Mouse (Mus musculus) heart, embryonic 11.5 days (tissue): ENCODE results near the gene Cwc15. TPM values are rescaled to one million over a fixed set of nuclear protein-coding genes. Genes with fewer than 3 reads are reported as not detected.

ENCODE experiments used
- ATAC-seq: fragments of 200-750 bp; cut with Nextera tagmentation; replicated peaks from 2 replicates; pipeline ENCODE4 v1.8.0; 2017; ENCODE audit warnings: moderate library complexity; ENCODE audit not compliant: insufficient number of reproducible peaks, low FRiP score, low TSS enrichment
- H3K27ac ChIP-seq: fragments of 300-500 bp; sonication (generic); 2 replicates; pipeline ENCODE4 v1.5.1; 2014; ENCODE audit warnings: mild to moderate bottlenecking, low read depth, low read length
- H3K27me3 ChIP-seq: fragments of 300-500 bp; sonication (generic); 2 replicates; pipeline ENCODE4 v1.6.1; 2014; ENCODE audit warnings: mild to moderate bottlenecking, low read length, mixed read lengths; ENCODE audit not compliant: control insufficient read depth, insufficient read depth
- H3K36me3 ChIP-seq: fragments of 300-500 bp; sonication (generic); 2 replicates; pipeline ENCODE4 v1.6.1; 2014; ENCODE audit warnings: mild to moderate bottlenecking, low read length, moderate library complexity, mixed read lengths; ENCODE audit not compliant: control insufficient read depth, insufficient read depth
- H3K4me1 ChIP-seq: fragments of 300-500 bp; sonication (generic); 2 replicates; pipeline ENCODE4 v1.6.1; 2014; ENCODE audit warnings: low read length; ENCODE audit not compliant: control insufficient read depth, insufficient read depth
- H3K4me2 ChIP-seq: fragments of 300-500 bp; sonication (generic); 2 replicates; pipeline ENCODE4 v1.6.1; 2014; ENCODE audit warnings: mild to moderate bottlenecking, moderate library complexity
- H3K4me3 ChIP-seq: fragments of 300-500 bp; sonication (generic); 2 replicates; pipeline ENCODE4 v1.5.1; 2014; ENCODE audit warnings: low read depth, low read length
- H3K9ac ChIP-seq: fragments of 300-500 bp; sonication (generic); 2 replicates; pipeline ENCODE4 v1.6.1; 2014; ENCODE audit warnings: mild to moderate bottlenecking, low read depth, low read length, moderate library complexity
- H3K9me3 ChIP-seq: fragments of 300-500 bp; sonication (generic); replicated peaks from 2 replicates; pipeline ENCODE4 v1.6.1; 2016; ENCODE audit warnings: low read length; ENCODE audit not compliant: control insufficient read depth
- WGBS: fragments of 180-500 bp; shearing (Covaris S2); extraction: QIAGEN DNeasy Blood & Tissue Kit; methylation state at CpG from one replicate; pipeline ENCODE4 v1.1.7; 2014; ENCODE audit not compliant: insufficient replicate concordance; 5-methylcytosine and 5-hydroxymethylcytosine counted together
- polyA plus RNA-seq: library from polyadenylated mRNA; unstranded; fragments of >200 nt; fragmentation: Nextera tagmentation; extraction: Ambion mirVana; gene quantifications from 2 replicates; pipeline ENCODE4 v1.2.1, GENCODE M21; 2014

Gene Cwc15
- polyA plus RNA-seq, 1 experiment from 2014 or later: 147 TPM

DNA sequence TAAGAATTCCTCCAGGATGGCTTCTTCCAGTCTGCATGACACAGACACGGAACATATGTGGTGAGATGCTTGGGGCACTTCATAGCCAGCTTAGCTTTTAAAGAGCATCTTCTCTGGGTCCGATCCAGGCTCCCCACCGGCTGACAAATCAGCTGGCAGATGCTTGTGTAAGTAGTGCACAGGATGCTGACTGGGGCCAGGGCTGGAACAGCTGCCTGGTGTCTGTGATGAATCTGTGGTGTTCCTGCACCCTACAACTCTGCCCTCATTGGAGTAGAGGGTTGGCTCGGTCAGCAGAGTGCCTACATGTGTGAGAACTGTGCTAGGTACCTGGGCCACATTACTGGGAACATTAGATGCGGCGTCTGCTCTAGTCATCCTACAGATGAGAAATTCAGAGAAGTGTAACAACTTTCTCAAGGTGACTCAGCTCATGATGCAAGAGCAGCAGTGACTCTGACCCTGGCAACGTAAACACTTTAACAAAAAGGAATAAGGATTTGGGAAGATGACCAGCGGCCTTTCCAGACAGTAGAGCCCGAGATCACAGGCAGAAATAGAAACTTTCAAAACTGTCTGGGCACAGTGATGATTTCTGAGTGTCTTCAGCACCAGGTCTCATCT is 34.5 kb downstream of the Cwc15 start:
- Histone ChIP-seq H3K9me3 (no peaks in the 10 kb centered on the region), H3K9ac (no peak overlapping the region), H3K4me2 (no peak overlapping the region), H3K36me3 (peaks cover 5% of the 10 kb centered on the region; the same call in 1 of the 2 replicates), H3K4me1 (no peaks in the 10 kb centered on the region), H3K27me3 (no peaks in the 10 kb centered on the region), H3K4me3 (no peak overlapping the region), H3K27ac (no peak overlapping the region)
- WGBS: 80% methylated on average over 9 of the region's 9 CpGs
- no peak for ATAC-seq

DNA sequence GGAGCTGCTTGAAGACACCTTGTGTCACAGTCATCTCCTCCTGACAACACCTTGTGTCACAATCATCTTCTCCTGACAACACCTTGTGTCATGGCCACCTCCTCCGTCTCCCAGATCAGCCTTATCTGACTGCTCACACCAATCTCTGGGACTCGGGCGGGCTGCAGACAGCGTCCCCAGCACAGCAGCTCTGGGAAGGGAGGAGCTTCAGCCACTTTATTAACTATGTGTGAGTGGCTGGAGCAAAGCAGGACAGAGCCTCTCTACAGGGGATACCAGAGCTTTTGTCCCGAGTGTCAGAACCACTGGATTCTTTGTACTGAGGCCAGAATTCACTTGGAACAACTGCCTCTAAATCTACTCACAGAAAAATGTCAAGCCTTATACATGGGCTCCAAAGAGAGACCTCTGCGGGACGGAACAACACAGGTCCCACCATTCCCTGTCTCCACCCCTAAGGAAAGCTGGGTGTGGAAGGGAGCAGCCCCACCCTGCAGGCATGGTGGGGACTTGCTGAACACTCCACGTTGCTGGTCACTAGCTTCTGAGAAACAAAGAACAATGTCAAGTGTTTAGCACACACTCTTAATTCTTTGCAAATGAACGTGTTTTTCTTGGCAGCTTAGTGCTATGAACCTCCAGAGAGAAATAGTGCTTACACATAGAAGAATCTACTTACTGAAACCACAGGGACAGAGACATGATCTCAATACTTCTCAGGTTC is 43.8 kb downstream of the Cwc15 start:
- WGBS: 32% methylated on average over 9 of the region's 9 CpGs

DNA sequence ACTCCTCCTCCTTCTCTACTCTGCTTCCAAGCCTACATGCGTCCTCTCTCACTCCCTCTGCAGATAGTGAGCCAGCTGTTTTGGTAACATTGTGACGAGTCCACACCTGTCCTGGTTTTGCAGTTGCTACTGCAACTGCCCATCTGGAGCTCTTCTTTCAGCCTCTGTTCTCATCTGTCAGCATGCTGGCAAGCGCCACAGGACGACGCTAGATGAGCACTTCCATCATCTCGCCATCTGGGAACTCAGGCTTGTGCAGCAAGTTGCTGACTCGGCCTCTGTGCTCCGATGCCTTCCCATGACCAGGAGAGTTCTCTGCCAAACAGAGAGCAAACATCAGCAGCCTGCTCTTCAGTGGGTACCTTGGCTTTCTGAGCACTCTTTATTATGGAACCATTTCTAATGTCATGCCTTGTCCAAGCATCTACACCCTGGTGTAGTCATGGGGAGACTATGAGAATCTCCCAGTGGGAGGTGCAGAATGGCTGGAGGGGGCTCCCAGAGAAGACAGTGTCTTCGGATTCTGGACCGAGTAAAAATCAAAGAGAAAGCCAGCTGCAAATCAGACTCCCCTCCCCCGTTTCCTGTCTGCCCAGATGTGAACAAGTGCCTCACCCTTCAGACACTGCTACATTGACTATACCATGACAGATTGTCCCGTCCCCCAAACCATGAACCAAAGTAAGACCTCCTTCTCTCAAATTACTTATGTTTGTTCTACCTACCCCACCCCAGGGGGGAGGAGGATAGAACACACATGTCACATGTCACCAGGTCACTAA is 47.4 kb downstream of the Cwc15 start:
- peaks cover 12% of the 10 kb centered on the region for H3K4me1 ChIP-seq
- no peak overlapping the region for H3K9ac ChIP-seq
- no peak overlapping the region for H3K4me3 ChIP-seq
- H3K27ac ChIP-seq: no peak overlapping the region
- no peaks in the 10 kb centered on the region for H3K27me3 ChIP-seq
- no peak overlapping the region for H3K4me2 ChIP-seq
- peaks cover 26% of the 10 kb centered on the region; the same call in 1 of the 2 replicates for H3K36me3 ChIP-seq
- H3K9me3 ChIP-seq: no peaks in the 10 kb centered on the region
- no peak for ATAC-seq
- 54% methylated on average over 12 of the region's 12 CpGs for WGBS

More for the DNA sequence above, 43.8 kb downstream of the Cwc15 start:
- Histone ChIP-seq H3K27me3 (no peaks in the 10 kb centered on the region), H3K27ac (no peak overlapping the region), H3K9ac (no peak overlapping the region), H3K4me3 (no peak overlapping the region), H3K9me3 (no peaks in the 10 kb centered on the region), H3K4me2 (no peak overlapping the region), H3K4me1 (peaks cover 12% of the 10 kb centered on the region), H3K36me3 (peaks cover 21% of the 10 kb centered on the region)
- ATAC-seq: 0 out of 2 replicates have a peak, but pooled peaks have one; percentile 14

DNA sequence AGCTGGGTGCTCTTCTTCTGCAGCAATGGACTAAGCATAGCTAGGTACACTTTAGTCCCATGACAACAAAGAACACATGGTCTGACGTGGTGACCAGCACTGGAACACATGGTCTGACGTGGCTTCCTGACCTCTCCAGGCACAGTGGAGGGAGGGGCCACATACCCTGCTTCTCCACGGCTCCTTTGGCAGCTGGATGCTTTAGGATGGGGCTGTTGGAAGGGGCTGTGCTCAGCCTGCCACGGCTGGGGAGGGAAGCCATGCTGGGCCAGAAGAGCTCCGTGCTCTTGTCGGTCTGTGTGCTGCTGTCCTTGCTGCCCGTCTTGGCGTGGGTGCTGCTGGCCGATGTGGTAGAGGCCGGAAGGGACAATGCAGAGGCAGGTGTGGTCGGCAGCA is 47.9 kb downstream of the Cwc15 start:
- ATAC-seq: no peak
- peaks cover 29% of the 10 kb centered on the region; the same call in 1 of the 2 replicates for H3K36me3 ChIP-seq
- WGBS: 75% methylated on average over 11 of the region's 11 CpGs

DNA sequence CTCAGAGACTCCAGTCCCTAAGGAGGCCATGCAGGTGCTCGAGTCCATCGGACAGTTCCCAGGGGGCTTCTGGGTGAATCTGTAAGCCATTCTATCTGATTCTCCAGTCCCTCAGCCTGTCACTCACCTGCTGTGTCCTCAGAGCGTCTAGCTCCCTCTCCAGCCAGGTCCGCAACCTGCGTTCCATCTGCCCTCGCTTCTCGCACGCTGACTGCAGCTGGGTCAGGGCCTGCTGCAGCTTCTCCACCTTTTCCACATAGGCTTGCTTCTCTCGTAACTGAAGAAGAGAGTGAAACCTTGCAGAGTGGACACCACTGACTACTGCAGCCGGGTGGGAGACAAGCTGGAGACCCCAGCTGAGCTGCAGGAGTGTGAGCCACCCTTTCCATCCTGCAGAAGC is 57.9 kb downstream of the Cwc15 start:
- no peak overlapping the region for H3K9ac ChIP-seq
- no peak overlapping the region for H3K4me2 ChIP-seq
- peaks cover 50% of the 10 kb centered on the region for H3K36me3 ChIP-seq
- H3K27me3 ChIP-seq: no peaks in the 10 kb centered on the region
- H3K4me3 ChIP-seq: no peak overlapping the region
- H3K9me3 ChIP-seq: no peaks in the 10 kb centered on the region
- H3K27ac ChIP-seq: no peak overlapping the region
- WGBS: 86% methylated on average over 10 of the region's 10 CpGs
- H3K4me1 ChIP-seq: no peaks in the 10 kb centered on the region
- no peak for ATAC-seq

More for the DNA sequence above, 47.9 kb downstream of the Cwc15 start:
- no peak overlapping the region for H3K27ac ChIP-seq
- H3K4me2 ChIP-seq: no peak overlapping the region
- no peaks in the 10 kb centered on the region for H3K27me3 ChIP-seq
- no peak overlapping the region for H3K9ac ChIP-seq
- H3K4me1 ChIP-seq: peaks cover 12% of the 10 kb centered on the region
- no peaks in the 10 kb centered on the region for H3K9me3 ChIP-seq
- no peak overlapping the region for H3K4me3 ChIP-seq

DNA sequence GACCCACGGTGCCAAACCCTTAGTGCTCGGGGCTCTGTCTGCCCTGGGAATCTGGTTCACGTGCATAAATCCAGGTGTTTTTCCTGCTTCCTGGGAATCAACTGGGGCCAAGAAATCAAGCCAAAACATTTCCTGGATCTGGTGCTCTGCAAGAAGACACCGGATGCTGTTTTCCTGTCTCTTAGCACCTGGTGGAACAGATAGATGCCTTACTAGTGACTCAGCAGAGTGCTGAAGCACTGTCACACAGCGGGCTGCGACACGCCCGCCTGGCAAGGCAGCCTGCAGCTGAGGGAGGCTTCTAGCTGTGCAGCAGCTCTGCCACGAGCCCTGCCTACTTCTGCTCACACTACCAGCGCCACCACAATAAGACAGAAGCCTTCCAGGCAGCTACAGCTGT is 59.0 kb downstream of the Cwc15 start:
- Histone ChIP-seq H3K4me1 (no peaks in the 10 kb centered on the region), H3K9ac (no peak overlapping the region), H3K9me3 (no peaks in the 10 kb centered on the region), H3K27me3 (no peaks in the 10 kb centered on the region), H3K4me3 (no peak overlapping the region), H3K27ac (no peak overlapping the region), H3K4me2 (no peak overlapping the region), H3K36me3 (peaks cover 50% of the 10 kb centered on the region)
- 76% methylated on average over 10 of the region's 10 CpGs for WGBS
- no peak for ATAC-seq

DNA sequence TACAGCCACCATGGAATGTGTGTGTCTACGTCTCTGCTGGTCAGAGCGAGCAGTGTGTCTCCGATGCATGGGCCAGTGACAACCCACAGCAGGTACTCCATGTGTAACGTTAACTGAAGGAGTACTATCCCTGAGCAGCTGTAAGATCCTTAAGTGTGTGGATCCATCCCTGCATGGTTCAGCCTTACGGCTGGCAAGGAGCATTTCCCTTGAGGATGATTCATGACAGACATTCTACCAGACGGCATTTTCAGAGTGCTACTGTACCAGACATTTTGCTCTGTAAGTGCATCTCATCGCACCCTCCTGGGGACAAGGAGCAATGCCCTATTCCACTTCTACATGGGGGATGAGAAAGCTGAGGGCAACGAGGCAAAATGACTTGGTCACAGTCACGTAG is 59.6 kb downstream of the Cwc15 start:
- no peaks in the 10 kb centered on the region for H3K4me1 ChIP-seq
- no peak overlapping the region for H3K9ac ChIP-seq
- no peak overlapping the region for H3K4me3 ChIP-seq
- ATAC-seq: no peak
- no peak overlapping the region for H3K4me2 ChIP-seq
- no peaks in the 10 kb centered on the region for H3K9me3 ChIP-seq
- no peaks in the 10 kb centered on the region for H3K27me3 ChIP-seq
- 84% methylated on average over 9 of the region's 9 CpGs for WGBS
- peaks cover 49% of the 10 kb centered on the region for H3K36me3 ChIP-seq
- no peak overlapping the region for H3K27ac ChIP-seq
